Mouse (Mus musculus) C2C12 (cell line): Measurements from ENCODE around the gene Aph1c.

Experiments used
- CEBPB ChIP-seq: IDR thresholded peaks from one replicate; pipeline ENCODE4 v1.6.1; 2011; ENCODE audit warnings: low read depth, mild to moderate bottlenecking, control low read depth, moderate library complexity
- CTCF ChIP-seq: IDR thresholded peaks from one replicate; pipeline ENCODE4 v1.5.1; 2011; ENCODE audit not compliant: control insufficient read depth, insufficient read depth, insufficient read length
- FOSL1 ChIP-seq: IDR thresholded peaks from one replicate; pipeline ENCODE4 v1.8.0; 2011; ENCODE audit warnings: mild to moderate bottlenecking, low read length; ENCODE audit not compliant: poor library complexity, insufficient read depth, severe bottlenecking
- MAX ChIP-seq: IDR thresholded peaks from one replicate; pipeline ENCODE4 v1.6.1; 2011; ENCODE audit warnings: mild to moderate bottlenecking, control low read depth
- USF1 ChIP-seq: IDR thresholded peaks from one replicate; pipeline ENCODE4 v1.6.1; 2011; ENCODE audit warnings: low read depth, mild to moderate bottlenecking, control low read depth, moderate library complexity

GRCm38 (mm10) chr9:66795464-66796324, 38.8 kb downstream of the Aph1c start, which contains the start of gene Aph1b:
- TF ChIP-seq CTCF (no peak), FOSL1 (no peak), MAX (no peak), USF1 (no peak), CEBPB (no peak)
